Mouse (Mus musculus): Measurements from ENCODE around the gene Snx29. TPM values are rescaled to one million over a fixed set of nuclear protein-coding genes. Genes with fewer than 3 reads are reported as not detected.
A peak's percentile ranks its signal among the peaks of the same experiment; 100 is the strongest.

Snx29 gene
- polyA plus RNA-seq, 1 experiment from 2014 or later = 10.0 TPM

- no peaks in the 10 kb centered on the region for H3K9me3 ChIP-seq (ENCODE audit: low read length)
- no peaks in the 10 kb centered on the region for H3K4me1 ChIP-seq (ENCODE audit: insufficient read depth, low read depth, low read length)
- no peak overlapping the region for H3K27ac ChIP-seq (ENCODE audit: low read length)
- no peak overlapping the region for H3K4me3 ChIP-seq (ENCODE audit: low read depth, low read length)
- H3K9ac ChIP-seq (replicated peaks; ENCODE audit: low read depth) = no peak overlapping the region
- H3K27me3 ChIP-seq (replicated peaks; ENCODE audit: insufficient read depth, low read length) = no peaks in the 10 kb centered on the region
- ATAC-seq (no peak), DNase-seq (ENCODE audit: low spot score) (no peak)
- TF ChIP-seq EP300 (IDR thresholded peaks at IDR 0.05) (no peak), CTCF (IDR thresholded peaks at IDR 0.05) (no peak)
- no peaks in the 10 kb centered on the region for H3K36me3 ChIP-seq (ENCODE audit: insufficient read depth, low read length)
- no peak overlapping the region for H3K4me2 ChIP-seq (replicated peaks; ENCODE audit: low read depth, low read length)
These were observed 365.1 kb downstream of the Snx29 start for GRCm38 (mm10) chr16:11687836-11688235.

GRCm38 (mm10) chr16:11688281-11689005, 365.7 kb downstream of the Snx29 start:
- H3K27ac ChIP-seq (ENCODE audit: low read length) = no peak overlapping the region
- no peak overlapping the region for H3K9ac ChIP-seq (replicated peaks; ENCODE audit: low read depth)
- H3K4me3 ChIP-seq (ENCODE audit: low read depth, low read length) = no peak overlapping the region
- no peaks in the 10 kb centered on the region for H3K27me3 ChIP-seq (replicated peaks; ENCODE audit: insufficient read depth, low read length)
- DNase-seq (ENCODE audit: low spot score) = no peak
- H3K9me3 ChIP-seq (ENCODE audit: low read length) = no peaks in the 10 kb centered on the region
- TF ChIP-seq EP300 (IDR thresholded peaks at IDR 0.05) (no peak), CTCF (IDR thresholded peaks at IDR 0.05) (no peak)
- ATAC-seq = no peak
- H3K4me1 ChIP-seq (ENCODE audit: insufficient read depth, low read depth, low read length) = no peaks in the 10 kb centered on the region
- WGBS = 46% methylated on average over 4 of the region's 4 CpGs
- H3K36me3 ChIP-seq (ENCODE audit: insufficient read depth, low read length) = no peaks in the 10 kb centered on the region
- H3K4me2 ChIP-seq (replicated peaks; ENCODE audit: low read depth, low read length) = no peak overlapping the region

- Histone ChIP-seq H3K27me3 (replicated peaks; ENCODE audit: insufficient read depth, low read length) (no peaks in the 10 kb centered on the region), H3K9me3 (ENCODE audit: low read length) (no peaks in the 10 kb centered on the region), H3K4me3 (ENCODE audit: low read depth, low read length) (no peak overlapping the region), H3K4me2 (replicated peaks; ENCODE audit: low read depth, low read length) (no peak overlapping the region), H3K4me1 (ENCODE audit: insufficient read depth, low read depth, low read length) (no peaks in the 10 kb centered on the region), H3K9ac (replicated peaks; ENCODE audit: low read depth) (no peak overlapping the region), H3K36me3 (ENCODE audit: insufficient read depth, low read length) (no peaks in the 10 kb centered on the region), H3K27ac (ENCODE audit: low read length) (no peak overlapping the region)
- ATAC-seq (no peak), DNase-seq (ENCODE audit: low spot score) (no peak)
- TF ChIP-seq EP300 (IDR thresholded peaks at IDR 0.05) = no peak
- no peak for TF ChIP-seq CTCF (IDR thresholded peaks at IDR 0.05)
- 69% methylated on average over 8 of the region's 8 CpGs for WGBS
These were observed 367.4 kb downstream of the Snx29 start for GRCm38 (mm10) chr16:11690097-11690496.

- TF ChIP-seq EP300 (IDR thresholded peaks at IDR 0.05) (no peak), CTCF (IDR thresholded peaks at IDR 0.05) (no peak)
- Histone ChIP-seq H3K27me3 (replicated peaks; ENCODE audit: insufficient read depth, low read length) (no peaks in the 10 kb centered on the region), H3K27ac (ENCODE audit: low read length) (no peak overlapping the region), H3K9ac (replicated peaks; ENCODE audit: low read depth) (no peak overlapping the region), H3K4me2 (replicated peaks; ENCODE audit: low read depth, low read length) (no peak overlapping the region), H3K4me1 (ENCODE audit: insufficient read depth, low read depth, low read length) (no peaks in the 10 kb centered on the region), H3K4me3 (ENCODE audit: low read depth, low read length) (no peak overlapping the region), H3K36me3 (ENCODE audit: insufficient read depth, low read length) (no peaks in the 10 kb centered on the region), H3K9me3 (ENCODE audit: low read length) (no peaks in the 10 kb centered on the region)
- 73% methylated on average over 4 of the region's 4 CpGs for WGBS
- ATAC-seq = no peak
- no peak for DNase-seq (ENCODE audit: low spot score)
These were observed 368.0 kb downstream of the Snx29 start for GRCm38 (mm10) chr16:11690756-11691155.

- Histone ChIP-seq H3K27me3 (replicated peaks; ENCODE audit: insufficient read depth, low read length) (no peaks in the 10 kb centered on the region), H3K4me2 (replicated peaks; ENCODE audit: low read depth, low read length) (no peak overlapping the region), H3K4me3 (ENCODE audit: low read depth, low read length) (no peak overlapping the region), H3K36me3 (ENCODE audit: insufficient read depth, low read length) (no peaks in the 10 kb centered on the region), H3K9ac (replicated peaks; ENCODE audit: low read depth) (no peak overlapping the region), H3K27ac (ENCODE audit: low read length) (no peak overlapping the region), H3K4me1 (ENCODE audit: insufficient read depth, low read depth, low read length) (no peaks in the 10 kb centered on the region), H3K9me3 (ENCODE audit: low read length) (no peaks in the 10 kb centered on the region)
- peak; percentile 20; the same call in 1 of the 2 replicates for TF ChIP-seq CTCF (IDR thresholded peaks at IDR 0.05)
- TF ChIP-seq EP300 (IDR thresholded peaks at IDR 0.05) = no peak
- WGBS = 58% methylated on average over 9 of the region's 9 CpGs
- ATAC-seq (no peak), DNase-seq (ENCODE audit: low spot score) (no peak)
These were observed 368.9 kb downstream of the Snx29 start for GRCm38 (mm10) chr16:11691487-11692200.

GRCm38 (mm10) chr16:11692744-11693143, 370.0 kb downstream of the Snx29 start:
- ATAC-seq (no peak), DNase-seq (ENCODE audit: low spot score) (no peak)
- no peak for TF ChIP-seq CTCF (IDR thresholded peaks at IDR 0.05)
- no peak for TF ChIP-seq EP300 (IDR thresholded peaks at IDR 0.05)
- no peak overlapping the region for H3K4me2 ChIP-seq (replicated peaks; ENCODE audit: low read depth, low read length)
- no peak overlapping the region for H3K9ac ChIP-seq (replicated peaks; ENCODE audit: low read depth)
- H3K4me3 ChIP-seq (ENCODE audit: low read depth, low read length) = no peak overlapping the region
- H3K27me3 ChIP-seq (replicated peaks; ENCODE audit: insufficient read depth, low read length) = no peaks in the 10 kb centered on the region
- 56% methylated on average over 5 of the region's 5 CpGs for WGBS
- H3K27ac ChIP-seq (ENCODE audit: low read length) = no peak overlapping the region
- H3K4me1 ChIP-seq (ENCODE audit: insufficient read depth, low read depth, low read length) = no peaks in the 10 kb centered on the region
- H3K9me3 ChIP-seq (ENCODE audit: low read length) = no peaks in the 10 kb centered on the region
- no peaks in the 10 kb centered on the region for H3K36me3 ChIP-seq (ENCODE audit: insufficient read depth, low read length)
